Comparison of ENCODE assay signal across 13 mouse cellular contexts in the genomic region with DNA sequence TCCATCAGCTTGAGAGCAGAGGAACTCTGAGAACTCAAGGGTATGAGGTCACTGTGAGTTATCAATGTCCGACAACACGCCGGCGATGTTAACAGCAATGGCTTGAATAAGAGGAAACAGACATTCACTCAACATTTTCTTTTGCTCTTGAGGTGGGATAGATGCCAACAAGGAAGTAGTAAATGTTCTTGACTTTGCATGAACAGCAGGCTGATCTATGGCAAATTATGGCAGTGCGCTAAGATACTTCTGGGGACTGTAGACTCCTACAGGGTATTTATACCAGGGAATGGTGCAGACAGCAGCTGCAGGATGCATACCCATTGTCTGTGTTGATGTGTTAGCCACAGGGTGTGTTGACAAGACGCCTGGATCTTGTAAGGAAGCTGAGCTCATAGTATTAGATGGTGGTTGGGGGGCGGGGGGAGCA. TPM values are rescaled to one million over a fixed set of nuclear protein-coding genes. Genes with fewer than 3 reads are reported as not detected.
A peak's percentile ranks its signal among the peaks of the same experiment; 100 is the strongest.
DNase-seq lines count a peak whose midpoint lies in the region; ATAC-seq and TF ChIP-seq lines count a peak whose summit lies in the region.
"Had no signal": no experiment of that assay in that cellular context is flagged by ENCODE, and none has a peak within 500 bp of the region (broad histone marks: within the 10 kb centered on the region; RNA-seq: fewer than 3 reads in every experiment).

No protein-coding gene starts in this region.

- no peaks in the 10 kb centered on the region for H3K27me3 ChIP-seq in heart, embryonic 15.5 days
- no peaks in the 10 kb centered on the region for H3K27me3 ChIP-seq in heart, adult 2 months (ENCODE audit: control insufficient read depth, insufficient read depth, low read length)
- no peaks in the 10 kb centered on the region for H3K27me3 ChIP-seq in lung, embryonic 16.5 days (ENCODE audit: control insufficient read depth, insufficient read depth, low read depth, low read length)
- H3K27me3 ChIP-seq: neural tube, embryonic 13.5 days had no signal

- intact Hi-C loops in heart, adult 2 months (cut with DNase I), result no loop called here

- ATAC-seq in heart, embryonic 15.5 days (replicated peaks; ENCODE audit: insufficient number of reproducible peaks, insufficient read depth, low FRiP score, low read depth), result peak; percentile 47; the same call in 1 of the 2 replicates
- peak; percentile 66; the same call in 1 of the 2 replicates for ATAC-seq in lung, embryonic 16.5 days (ENCODE audit: low read depth)
- peak; percentile 60 to 62; a peak in 2 of 4 replicates for ATAC-seq in hematopoietic stem cell, adult 5-6 weeks (replicated peaks in 1 of 2; ENCODE audit: insufficient read depth in 1 of 2, low FRiP score in 2 of 2, low TSS enrichment in 1 of 2, low read depth in 1 of 2, poor library complexity in 2 of 2, severe bottlenecking in 2 of 2)
- ATAC-seq: forebrain, embryonic 16.5 days had no signal

- no peaks in the 10 kb centered on the region for H3K9me3 ChIP-seq in heart, embryonic 15.5 days (replicated peaks)
- no peaks in the 10 kb centered on the region for H3K9me3 ChIP-seq in lung, embryonic 16.5 days (ENCODE audit: control insufficient read depth, low read length)
- H3K9me3 ChIP-seq: neural tube, embryonic 13.5 days had no signal

- no peak overlapping the region for H3K4me3 ChIP-seq in heart, embryonic 15.5 days
- no peak overlapping the region for H3K4me3 ChIP-seq in heart, adult 2 months
- no peak overlapping the region for H3K4me3 ChIP-seq in lung, embryonic 16.5 days (ENCODE audit: low read length)
- H3K4me3 ChIP-seq: gastrocnemius, adult 2 months; neural tube, embryonic 13.5 days had no signal

- no peak for TF ChIP-seq CTCF in heart, adult 2 months (IDR thresholded peaks at IDR 0.05)

- DNase-seq in heart, adult 2 months, result no peak
- DNase-seq in lung, postnatal 4 days, result no peak
- no peak for DNase-seq in adipocyte (ENCODE audit: low spot score)
- DNase-seq in urinary bladder, adult 18-20 months (ENCODE audit: low spot score in 2 of 2), result no peak
- DNase-seq: cerebellum, adult 8-10 months; gastrocnemius, adult 2 months; kidney, postnatal 36 days; thymus, postnatal 4 days had no signal

- H3K4me1 ChIP-seq in heart, embryonic 15.5 days (replicated peaks), result peaks cover 10% of the 10 kb centered on the region
- peaks cover 2% of the 10 kb centered on the region for H3K4me1 ChIP-seq in heart, adult 2 months (ENCODE audit: control insufficient read depth, insufficient read depth, low read length)
- no peaks in the 10 kb centered on the region for H3K4me1 ChIP-seq in lung, embryonic 16.5 days (replicated peaks; ENCODE audit: control insufficient read depth, insufficient read depth, low read length)

- H3K27ac ChIP-seq in heart, embryonic 15.5 days, result peak overlapping the region; percentile 20; the same call in 1 of the 2 replicates
- no peak overlapping the region for H3K27ac ChIP-seq in heart, adult 2 months
- H3K27ac ChIP-seq in lung, embryonic 16.5 days (ENCODE audit: low read length), result no peak overlapping the region
- H3K27ac ChIP-seq: gastrocnemius, adult 2 months; neural tube, embryonic 13.5 days had no signal

- TF ChIP-seq POLR2A in heart, adult 2 months (IDR thresholded peaks at IDR 0.05; ENCODE audit: insufficient read depth, low read depth, low read length), result no peak

- no peak overlapping the region for H3K9ac ChIP-seq in heart, embryonic 15.5 days
- H3K9ac ChIP-seq in heart, adult 2 months (ENCODE audit: low read depth, low read length), result no peak overlapping the region
- H3K9ac ChIP-seq in lung, embryonic 16.5 days (ENCODE audit: low read length), result no peak overlapping the region
- H3K9ac ChIP-seq: neural tube, embryonic 13.5 days had no signal

- 15% methylated on average over 7 of the region's 7 CpGs for WGBS in heart, embryonic 15.5 days
- WGBS in heart, adult 2 months, result 9% methylated on average over 7 of the region's 7 CpGs
- 32% methylated on average over 7 of the region's 7 CpGs for WGBS in lung, embryonic 16.5 days

- H3K4me2 ChIP-seq in heart, embryonic 15.5 days, result peak overlapping the region; percentile 11; the same call in 1 of the 2 replicates
- no peak overlapping the region for H3K4me2 ChIP-seq in lung, embryonic 16.5 days (ENCODE audit: low read depth, low read length)
- H3K4me2 ChIP-seq: neural tube, embryonic 13.5 days had no signal

- no peaks in the 10 kb centered on the region for H3K79me2 ChIP-seq in heart, adult 2 months (replicated peaks; ENCODE audit: control insufficient read depth, insufficient read depth, low read length)

- TF ChIP-seq EP300 in heart, adult 2 months (IDR thresholded peaks at IDR 0.05; ENCODE audit: insufficient read depth, low read depth, low read length), result no peak

- H3K36me3 ChIP-seq in heart, embryonic 15.5 days, result no peaks in the 10 kb centered on the region
- H3K36me3 ChIP-seq in heart, adult 2 months (ENCODE audit: control insufficient read depth, insufficient read depth, low read length), result no peaks in the 10 kb centered on the region
- no peaks in the 10 kb centered on the region for H3K36me3 ChIP-seq in lung, embryonic 16.5 days (ENCODE audit: control insufficient read depth, insufficient read depth, low read length)
- H3K36me3 ChIP-seq: neural tube, embryonic 13.5 days had no signal

RNA-seq across cellular contexts. Expression of a gene that starts 17.8 kb away (rescaled TPM):
- polyA plus RNA-seq in heart, embryonic 15.5 days (2015; fragmentation: Nextera tagmentation; extraction: Ambion mirVana), result 1.4 TPM in 2 replicates
- total RNA-seq in heart, adult 2 months (2021), result 10 to 100 TPM in 1 of 2 experiments, 1 to 10 TPM in 1; 10.0 to 10.8 TPM
- polyA plus RNA-seq in heart, adult 2 months (2012; rRNA removed), result 2.6 and 6.3 TPM in 2 replicates
- 1.3 and 1.6 TPM in 2 replicates for polyA plus RNA-seq in lung, embryonic 16.5 days (2015; fragmentation: Nextera tagmentation; extraction: Ambion mirVana)
- 4.2 and 5.3 TPM in 2 replicates for total RNA-seq in hematopoietic stem cell, adult 5-6 weeks (2017)
